Mouse (Mus musculus) heart, adult 18-20 months (tissue): Measurements from ENCODE around the gene Fam151a. TPM values are rescaled to one million over a fixed set of nuclear protein-coding genes. Genes with fewer than 3 reads are reported as not detected.
"Not testable (repeated sequence)": the region's sequence is repeated elsewhere in the genome, so short reads cannot be mapped to it uniquely, and the experiment has no call there.

ENCODE experiments used
- DNase-seq, 2 experiments: peaks; one replicate each; pipeline ENCODE4 v3.0.0; 2021 to 2022; ENCODE audit warnings: mixed read lengths in 1 of 2
- long read RNA-seq, 2 experiments: library from polyadenylated mRNA; stranded (forward); transcript quantifications; one replicate each; pipeline ENCODE4 v2.0.0; 2021
- total RNA-seq, 2 experiments: library from RNA; stranded (reverse); gene quantifications; 2 replicates each; pipeline ENCODE4 v1.2.3; 2021

Gene Fam151a
- total RNA-seq, result under 1 TPM; 0.27 to 0.51 TPM
- long read RNA-seq, experiment 1, partial matches to known transcripts, result 0 of 1 reads
- long read RNA-seq, experiment 1, other reads (novel, unspliced or antisense), result 0 of 1 reads
- long read RNA-seq, experiment 2, result 0 reads

DNA sequence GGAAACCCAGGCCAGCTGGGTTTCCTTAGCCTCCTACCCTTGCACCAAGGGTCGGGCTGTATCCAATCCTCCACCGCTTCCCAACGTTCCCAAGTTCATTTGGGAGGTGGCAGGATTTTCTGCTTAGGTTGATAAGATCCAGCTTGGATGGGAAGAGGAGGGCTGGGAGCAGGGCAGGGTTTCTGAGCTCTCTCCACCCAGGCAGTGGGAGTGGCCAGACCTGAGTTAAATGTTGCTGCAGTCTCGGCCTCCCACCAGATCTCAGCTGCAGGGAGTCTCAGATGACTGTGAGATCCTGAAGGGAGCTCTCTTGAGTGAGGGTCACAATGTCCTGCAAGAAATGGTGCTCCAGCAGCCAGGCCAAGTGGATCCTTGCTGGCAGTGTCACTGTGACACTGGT lies at the start of gene Fam151a:
Gene Fam151a (plus strand): TSS at position 254 of the 400 bp plus-strand sequence.
- DNase-seq, result no peak

GRCm38 (mm10) chr4:106688636-106689296 lies 44.9 kb upstream of the Fam151a start:
- peak in 1 of 2 experiments; percentile 38 for DNase-seq

- no peak for DNase-seq
These were observed 39.8 kb upstream of the Fam151a start for GRCm38 (mm10) chr4:106693841-106694430.

DNA sequence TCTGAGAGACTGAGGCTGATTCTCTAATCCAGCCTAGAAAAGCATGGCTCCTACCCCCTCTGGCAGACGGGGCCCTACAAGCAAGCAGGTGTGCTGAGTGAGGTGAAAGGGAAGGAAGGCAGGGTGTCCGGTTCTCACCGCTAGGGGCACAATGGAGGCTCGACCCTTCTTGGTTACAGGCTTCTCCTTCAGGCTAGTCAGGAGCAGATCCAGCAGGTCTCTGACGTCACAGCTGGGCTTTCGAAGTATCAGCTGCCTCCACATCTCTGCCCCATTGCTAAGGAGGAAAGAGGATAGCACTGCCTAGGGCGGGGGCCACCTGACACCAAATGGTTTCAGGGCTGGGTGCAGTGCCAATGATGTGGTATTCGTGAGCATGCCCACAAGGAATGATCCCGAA lies 33.7 kb upstream of the Fam151a start:
- DNase-seq, result no peak

DNA sequence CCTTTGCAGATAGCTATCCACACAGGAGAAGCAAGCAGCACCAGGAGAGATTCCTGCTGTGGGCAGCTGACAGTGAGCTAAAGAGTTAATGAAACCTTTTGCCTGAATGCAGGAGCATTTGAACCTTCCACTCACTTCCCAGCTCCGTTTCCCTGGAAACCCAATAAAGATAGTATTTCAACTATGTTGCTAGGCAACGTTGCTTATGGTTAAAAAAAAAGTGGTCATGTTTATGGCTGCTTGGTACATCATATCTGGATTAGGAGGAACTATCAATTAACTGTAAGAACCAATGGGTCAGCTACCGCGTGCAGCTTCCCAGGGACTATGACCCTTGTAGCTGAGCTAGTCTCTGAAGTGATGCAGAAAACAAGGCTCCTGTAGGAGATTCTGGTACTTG lies 32.9 kb upstream of the Fam151a start:
- no peak for DNase-seq

DNA sequence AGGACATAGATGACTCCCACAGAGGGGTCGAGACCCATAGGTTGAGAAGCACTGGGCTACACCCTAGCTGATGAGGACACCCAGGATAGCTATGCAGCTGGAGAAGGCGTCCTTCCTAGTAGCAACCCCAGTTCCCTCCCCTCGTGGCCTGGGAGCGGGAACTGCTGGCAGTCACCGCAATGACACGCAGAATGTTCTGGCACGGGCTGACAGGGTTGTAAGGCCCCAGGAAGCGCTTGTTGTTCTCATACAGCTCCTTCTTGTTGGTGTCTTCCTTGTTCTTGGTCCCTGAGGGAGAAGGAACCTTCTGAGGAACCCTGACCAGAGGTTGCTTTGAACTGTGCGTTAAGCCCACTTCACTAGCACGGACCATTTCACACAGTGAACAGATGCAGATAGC lies 29.7 kb upstream of the Fam151a start:
- no peak for DNase-seq

DNA sequence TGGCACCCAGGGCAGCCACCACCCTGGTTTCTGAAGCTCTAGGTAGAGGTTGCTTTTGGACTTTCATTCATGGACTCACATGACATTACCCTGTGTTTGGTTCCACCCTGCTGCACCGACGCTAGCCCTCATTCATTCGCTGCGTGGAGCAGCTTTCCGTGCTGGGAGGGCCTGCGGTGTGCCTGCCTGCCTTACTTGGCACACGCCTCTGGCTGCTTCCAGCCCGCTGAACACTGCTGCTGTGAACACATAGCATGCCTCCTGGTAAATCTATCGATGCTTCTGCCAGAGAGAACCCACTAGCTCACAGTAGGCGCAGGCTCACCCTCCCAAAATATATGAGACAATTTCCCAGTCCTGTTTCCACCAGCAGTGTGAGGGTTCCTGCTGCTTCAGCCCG lies 29.3 kb upstream of the Fam151a start:
- DNase-seq, result no peak

GRCm38 (mm10) chr4:106705096-106705665 lies 28.5 kb upstream of the Fam151a start:
- no peak for DNase-seq

DNA sequence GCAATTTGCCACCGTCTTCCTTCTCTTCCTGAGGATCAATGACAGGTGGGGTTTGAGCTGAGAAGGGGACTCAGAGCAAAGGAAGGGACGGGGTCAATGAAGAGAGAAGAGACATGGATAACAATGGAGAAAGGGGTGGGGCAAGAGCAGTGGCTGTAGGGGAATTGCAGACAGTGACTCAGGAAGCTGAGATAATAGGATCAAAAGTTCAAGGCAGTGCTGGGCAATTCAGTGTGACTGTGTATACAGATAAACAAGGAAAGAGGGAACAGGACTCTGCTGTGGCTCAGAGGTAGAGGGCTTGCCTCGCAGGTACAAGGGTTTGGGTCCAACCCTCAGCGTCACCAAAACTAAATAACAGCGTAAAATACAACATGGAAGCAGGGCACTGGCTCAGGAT lies 25.7 kb upstream of the Fam151a start:
- no peak for DNase-seq

GRCm38 (mm10) chr4:106708408-106708807 lies 25.3 kb upstream of the Fam151a start:
- peak; percentile 53 to 87 for DNase-seq

DNA sequence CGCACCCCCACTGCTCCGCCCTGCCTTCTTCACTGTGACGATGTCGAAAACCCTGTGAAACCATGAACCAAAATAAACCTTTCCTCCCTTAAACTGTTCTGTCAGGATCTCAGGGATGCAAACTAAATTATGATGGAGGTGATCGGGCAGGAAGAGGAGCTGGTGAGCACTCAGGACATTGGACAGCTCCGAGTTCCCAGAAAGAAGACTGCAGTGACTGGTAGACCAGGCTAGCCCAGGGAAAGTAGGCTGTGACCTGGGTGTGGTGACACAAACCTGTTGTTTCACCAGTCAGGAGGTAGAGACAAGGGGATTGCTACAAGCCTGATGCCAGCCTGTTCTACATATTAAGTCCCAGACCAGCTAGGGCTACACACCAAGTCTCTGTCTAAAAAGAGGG lies 20.1 kb upstream of the Fam151a start:
- no peak for DNase-seq

DNA sequence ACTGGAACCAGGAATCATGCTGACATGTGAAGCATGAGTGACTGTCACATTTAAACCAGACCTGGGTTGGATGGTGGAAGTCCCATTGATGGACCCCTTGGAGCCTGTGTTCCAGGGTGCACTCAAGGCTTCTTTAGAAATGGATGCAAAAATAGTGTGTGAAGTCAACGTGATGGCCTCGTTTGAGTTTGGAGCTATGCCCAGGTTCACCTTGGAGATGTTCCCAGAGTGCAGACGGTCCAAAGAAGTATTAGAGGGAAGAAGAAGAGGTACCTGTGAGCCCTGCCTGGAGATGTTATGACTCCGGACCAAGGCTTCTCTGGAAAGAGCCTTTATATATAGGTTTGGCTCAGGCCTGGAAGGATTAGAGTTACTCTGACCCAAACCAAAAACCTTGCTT lies 13.1 kb upstream of the Fam151a start:
- DNase-seq, result peak in 1 of 2 experiments; percentile 19

DNA sequence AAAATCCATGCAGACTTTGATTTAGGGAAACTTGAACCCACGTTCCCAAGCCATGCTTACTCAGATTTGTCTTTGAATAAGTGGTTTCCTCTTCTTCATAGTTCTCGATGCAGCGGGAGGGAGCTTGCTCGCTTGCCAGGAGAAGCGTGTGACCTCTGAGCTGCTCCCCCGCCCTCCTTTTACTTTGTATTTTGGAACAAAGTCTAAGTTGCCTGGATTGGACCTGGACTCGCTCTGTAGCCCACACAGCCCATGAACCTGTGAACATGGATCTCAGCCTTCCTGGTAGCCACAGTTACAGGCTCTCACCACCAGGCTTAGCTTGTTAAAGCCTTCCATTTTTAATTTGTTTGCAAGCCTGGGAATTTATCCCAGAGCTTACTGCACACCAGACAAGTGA lies 2.9 kb upstream of the Fam151a start, which contains the start of gene Mroh7:
Gene Mroh7 (minus strand): TSS at position 112 of the 400 bp plus-strand sequence.
- DNase-seq, result no peak

DNA sequence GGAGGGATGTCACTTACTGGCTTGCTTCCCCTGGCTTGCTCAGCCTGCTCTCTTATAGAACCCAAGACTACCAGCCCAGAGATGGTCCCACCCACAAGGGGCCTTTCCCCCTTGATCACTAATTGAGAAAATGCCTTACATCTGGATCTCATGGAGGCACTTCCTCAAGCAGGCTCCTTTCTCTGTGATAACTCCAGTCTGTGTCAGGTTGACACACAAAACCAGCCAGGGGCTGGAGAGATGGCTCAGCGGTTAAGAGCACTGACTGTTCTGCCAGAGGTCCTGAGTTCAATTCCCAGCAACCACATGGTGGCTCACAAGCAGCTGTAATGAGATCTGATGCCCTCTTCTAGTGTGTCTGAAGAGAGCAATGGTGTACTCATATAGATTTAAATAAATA lies 3.2 kb downstream of the Fam151a start:
- not testable (repeated sequence) for DNase-seq

GRCm38 (mm10) chr4:106737904-106738303 lies 4.2 kb downstream of the Fam151a start:
- DNase-seq, result no peak

DNA sequence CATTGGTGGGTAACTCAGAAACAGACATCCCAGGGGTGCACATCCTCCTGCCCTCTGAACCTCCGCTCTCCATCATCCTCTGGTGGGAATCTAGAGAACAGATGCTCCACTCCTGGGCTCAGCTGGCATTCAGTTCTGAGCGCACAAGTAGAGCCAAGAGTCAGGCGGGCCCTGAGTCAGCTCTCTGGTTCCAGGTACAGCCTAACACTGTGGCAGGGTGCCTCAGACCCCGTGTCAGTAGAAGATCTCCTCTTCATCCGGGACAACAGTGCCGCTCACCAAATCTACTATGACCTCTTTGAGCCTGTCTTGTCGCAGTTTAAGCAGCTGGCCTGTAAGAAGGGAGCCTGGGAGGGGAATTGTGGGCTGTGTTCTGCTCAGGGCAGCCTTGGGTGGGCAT lies 12.2 kb downstream of the Fam151a start:
- peak; percentile 15 to 16 for DNase-seq

DNA sequence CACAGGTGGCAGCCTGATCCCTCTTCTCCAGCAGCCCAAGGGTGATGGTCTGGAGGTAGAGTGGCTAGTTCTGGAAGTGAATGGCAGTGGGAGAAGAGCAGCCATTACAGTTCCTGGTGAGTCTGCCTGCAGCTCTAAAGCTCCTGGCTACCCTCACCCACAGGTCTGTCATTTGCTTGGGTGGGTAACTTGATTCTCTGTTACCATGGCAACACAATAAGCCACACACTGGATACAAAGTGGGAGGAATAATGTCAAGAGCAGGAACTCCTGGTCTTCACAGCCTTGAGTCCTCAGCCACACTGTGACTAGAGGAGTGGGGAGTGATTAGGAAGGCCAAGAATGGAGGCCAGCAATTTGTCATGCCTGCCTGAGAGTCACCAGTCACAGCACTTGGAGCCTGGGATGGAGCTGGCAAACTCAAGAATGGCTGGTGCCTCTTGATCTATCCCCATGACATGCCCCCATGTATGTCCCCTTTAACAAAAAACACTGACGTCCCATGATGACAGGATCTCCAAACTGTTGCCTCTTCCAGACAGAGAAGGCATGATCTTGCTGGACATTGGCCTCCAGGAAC lies 13.4 kb downstream of the Fam151a start:
- DNase-seq, result no peak

DNA sequence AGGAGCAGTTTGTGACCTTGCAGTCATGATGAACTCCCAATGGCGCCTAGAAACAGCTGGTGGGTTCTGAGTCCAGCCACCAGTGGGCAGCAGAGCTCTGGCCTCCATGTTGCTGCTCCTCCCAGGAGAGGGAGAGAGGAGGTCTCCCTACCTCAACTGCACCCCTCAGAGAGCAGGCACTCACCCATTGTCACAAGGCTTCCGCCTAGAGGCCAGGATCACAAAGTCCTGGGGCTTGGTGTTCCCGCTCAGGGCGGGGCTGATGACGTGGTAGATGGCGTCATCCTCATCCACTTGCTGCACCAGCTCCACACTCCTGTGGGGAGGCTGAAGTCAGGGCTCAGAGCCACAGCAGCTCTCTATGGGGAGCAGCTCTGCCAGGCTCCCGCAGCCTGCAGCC lies 16.0 kb downstream of the Fam151a start:
- DNase-seq, result peak; percentile 61

GRCm38 (mm10) chr4:106751726-106752125 lies 18.0 kb downstream of the Fam151a start:
- no peak for DNase-seq

DNA sequence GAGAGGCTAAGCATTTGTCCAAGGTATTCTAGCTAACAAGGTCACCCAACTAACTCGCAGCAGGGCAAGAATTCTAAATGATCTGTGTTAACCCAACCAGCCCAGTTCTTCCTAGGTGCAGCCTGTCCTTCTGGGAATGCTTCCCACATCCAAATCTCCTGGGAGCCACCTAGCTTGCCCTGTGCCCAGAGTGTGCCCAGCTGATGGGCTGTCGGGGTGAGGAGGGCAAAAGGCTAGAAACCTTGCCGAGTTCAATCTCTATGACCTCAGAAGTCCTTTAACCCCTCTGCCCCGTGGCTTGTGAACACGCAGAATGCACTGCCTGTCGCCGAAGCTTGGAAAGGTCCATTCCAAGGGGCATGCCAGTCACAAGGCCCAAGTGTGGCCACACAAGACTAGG lies 30.5 kb downstream of the Fam151a start:
- no peak for DNase-seq

GRCm38 (mm10) chr4:106769306-106769705 lies 35.6 kb downstream of the Fam151a start:
- no peak for DNase-seq

GRCm38 (mm10) chr4:106772558-106772957 lies 38.9 kb downstream of the Fam151a start:
- no peak for DNase-seq

- not testable (repeated sequence) for DNase-seq
These were observed 42.1 kb downstream of the Fam151a start for GRCm38 (mm10) chr4:106775767-106776166.
